Mouse (Mus musculus) stomach, embryonic 15.5 days (tissue): ENCODE data around the gene H2-Q2. TPM values are rescaled to one million over a fixed set of nuclear protein-coding genes. Genes with fewer than 3 reads are reported as not detected.
A peak's percentile ranks its signal among the peaks of the same experiment; 100 is the strongest.
"Not testable (repeated sequence)": the region's sequence is repeated elsewhere in the genome, so short reads cannot be mapped to it uniquely, and the experiment has no call there.

Experiments
- ATAC-seq: fragments of 200-750 bp; cut with Nextera tagmentation; 2 replicates; pipeline ENCODE4 v1.8.0; 2017; ENCODE audit warnings: low read depth, moderate number of reproducible peaks, moderate TSS enrichment; ENCODE audit not compliant: insufficient read depth, low FRiP score
- H3K27ac ChIP-seq: fragments of 300-500 bp; sonication (generic); 2 replicates; pipeline ENCODE4 v1.5.1; 2015; ENCODE audit warnings: mild to moderate bottlenecking, inconsistent platforms
- H3K27me3 ChIP-seq: fragments of 300-500 bp; sonication (generic); replicated peaks from 2 replicates; pipeline ENCODE4 v1.6.1; 2015; ENCODE audit warnings: inconsistent platforms
- H3K36me3 ChIP-seq: fragments of 300-500 bp; sonication (generic); 2 replicates; pipeline ENCODE4 v1.6.1; 2015; ENCODE audit warnings: inconsistent platforms
- H3K4me1 ChIP-seq: fragments of 300-500 bp; sonication (generic); 2 replicates; pipeline ENCODE4 v1.6.1; 2015; ENCODE audit warnings: inconsistent platforms
- H3K4me2 ChIP-seq: fragments of 300-500 bp; sonication (generic); 2 replicates; pipeline ENCODE4 v1.6.1; 2015; ENCODE audit warnings: mild to moderate bottlenecking, inconsistent platforms
- H3K4me3 ChIP-seq: fragments of 300-500 bp; sonication (generic); replicated peaks from 2 replicates; pipeline ENCODE4 v1.5.1; 2015; ENCODE audit warnings: inconsistent platforms
- H3K9ac ChIP-seq: fragments of 300-500 bp; sonication (generic); 2 replicates; pipeline ENCODE4 v1.6.1; 2015; ENCODE audit warnings: inconsistent platforms
- H3K9me3 ChIP-seq: fragments of 300-500 bp; sonication (generic); 2 replicates; pipeline ENCODE4 v1.6.1; 2016; ENCODE audit warnings: inconsistent platforms
- WGBS: fragments of 180-500 bp; shearing (Covaris S2); methylation state at CpG from one replicate; pipeline ENCODE4 v1.1.7; 2015; 5-methylcytosine and 5-hydroxymethylcytosine counted together
- polyA plus RNA-seq: library from polyadenylated mRNA; unstranded; fragments of >200 nt; fragmentation: Nextera tagmentation; extraction: Ambion mirVana; gene quantifications from 2 replicates; pipeline ENCODE4 v1.2.1, GENCODE M21; 2015

H2-Q2 gene
- 15.1 and 21.0 TPM in 2 replicates for polyA plus RNA-seq

DNA sequence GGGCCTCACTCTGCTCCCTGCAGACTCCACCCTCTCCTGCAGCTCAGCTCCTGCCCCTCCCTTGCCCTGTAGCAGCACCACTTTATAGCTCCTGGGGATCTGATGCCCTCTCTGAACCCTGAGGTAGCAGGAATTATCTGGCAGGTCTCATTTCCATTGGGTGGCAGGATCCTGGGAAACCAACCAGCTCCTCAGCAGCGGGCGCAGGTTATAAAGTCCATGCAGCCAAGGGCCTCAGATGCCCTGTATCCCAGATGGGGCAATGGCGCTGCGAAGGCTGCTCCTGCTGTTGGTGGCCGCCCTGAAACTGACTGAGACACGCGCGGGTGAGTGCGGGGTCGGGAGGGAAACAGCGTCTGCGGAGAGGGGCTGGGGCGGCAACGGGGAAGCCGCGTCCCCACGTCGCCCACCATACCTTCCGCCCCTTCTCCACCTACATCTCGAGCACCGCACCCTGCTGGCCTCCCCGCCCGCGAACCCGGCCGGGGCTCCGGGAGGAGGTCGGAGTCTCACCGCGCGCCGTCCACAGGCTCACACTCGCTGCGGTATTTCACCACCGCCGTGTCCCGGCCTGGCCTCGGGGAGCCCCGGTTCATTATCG is at the start of gene H2-Q2:
H2-Q2 (plus strand) TSS at position 172 of the 601 bp plus-strand sequence.
- no peak within 1 kb of the TSS for H3K9ac ChIP-seq
- under 1% methylated on average over 40 of the region's 40 CpGs for WGBS
- peak within 1 kb of the TSS; percentile 76 for H3K4me2 ChIP-seq
- no peak; the same call in 1 of the 2 replicates for ATAC-seq
- peak within 1 kb of the TSS; percentile 44 for H3K4me3 ChIP-seq
- peaks cover 29% of the 10 kb centered on the region for H3K27me3 ChIP-seq
- H3K9me3 ChIP-seq: no peaks in the 10 kb centered on the region
- no peaks in the 10 kb centered on the region for H3K36me3 ChIP-seq
- H3K4me1 ChIP-seq: 0 out of 2 replicates have a peak, but pooled peaks cover 9% of the 10 kb centered on the region
- no peak within 1 kb of the TSS for H3K27ac ChIP-seq

GRCm38 (mm10) chr17:35295796-35296195 is 46.2 kb upstream of the H2-Q2 start:
- H3K9ac ChIP-seq, H3K27ac ChIP-seq, H3K36me3 ChIP-seq, H3K4me2 ChIP-seq, H3K9me3 ChIP-seq, H3K4me3 ChIP-seq, ATAC-seq, H3K27me3 ChIP-seq, H3K4me1 ChIP-seq: not testable (repeated sequence)
- WGBS: 4% methylated on average over 5 of the region's 5 CpGs

DNA sequence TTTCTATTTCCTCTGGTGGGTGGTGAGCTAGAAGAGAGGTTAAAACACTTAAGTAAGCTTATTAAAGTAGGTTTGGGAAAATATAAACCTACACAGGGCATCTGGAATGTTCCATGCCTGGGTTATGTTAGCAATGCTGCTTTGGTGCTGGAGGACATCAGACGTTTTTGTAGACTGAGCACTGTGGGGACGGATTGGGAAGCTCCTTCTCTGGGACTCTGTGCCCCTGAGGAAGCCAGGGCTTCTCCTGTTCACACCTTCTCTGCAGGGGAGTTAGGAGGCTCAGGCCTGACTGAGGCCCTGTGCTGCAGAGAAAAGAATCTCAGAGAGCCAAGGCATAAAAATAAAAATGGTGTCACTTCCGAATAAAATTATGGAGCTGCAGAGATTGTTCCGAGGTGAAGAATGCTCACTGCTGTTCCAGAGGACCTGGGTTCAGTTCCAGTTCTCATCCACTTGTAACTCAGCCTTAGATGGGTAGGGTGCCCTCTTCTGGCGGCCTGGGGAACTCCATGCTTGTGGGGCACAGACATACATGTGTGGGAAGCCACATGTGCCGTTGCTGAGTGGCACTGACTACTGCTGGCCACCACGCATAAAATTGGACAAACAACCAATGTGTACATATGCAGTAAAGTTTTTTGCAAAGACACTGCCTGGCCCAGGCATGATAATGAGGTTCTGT is 41.6 kb upstream of the H2-Q2 start:
- H3K9ac ChIP-seq, H3K4me2 ChIP-seq, H3K9me3 ChIP-seq, H3K27me3 ChIP-seq, H3K27ac ChIP-seq, H3K36me3 ChIP-seq, ATAC-seq, H3K4me3 ChIP-seq, H3K4me1 ChIP-seq: not testable (repeated sequence)
- WGBS: 82% methylated on average over 7 of the region's 7 CpGs

DNA sequence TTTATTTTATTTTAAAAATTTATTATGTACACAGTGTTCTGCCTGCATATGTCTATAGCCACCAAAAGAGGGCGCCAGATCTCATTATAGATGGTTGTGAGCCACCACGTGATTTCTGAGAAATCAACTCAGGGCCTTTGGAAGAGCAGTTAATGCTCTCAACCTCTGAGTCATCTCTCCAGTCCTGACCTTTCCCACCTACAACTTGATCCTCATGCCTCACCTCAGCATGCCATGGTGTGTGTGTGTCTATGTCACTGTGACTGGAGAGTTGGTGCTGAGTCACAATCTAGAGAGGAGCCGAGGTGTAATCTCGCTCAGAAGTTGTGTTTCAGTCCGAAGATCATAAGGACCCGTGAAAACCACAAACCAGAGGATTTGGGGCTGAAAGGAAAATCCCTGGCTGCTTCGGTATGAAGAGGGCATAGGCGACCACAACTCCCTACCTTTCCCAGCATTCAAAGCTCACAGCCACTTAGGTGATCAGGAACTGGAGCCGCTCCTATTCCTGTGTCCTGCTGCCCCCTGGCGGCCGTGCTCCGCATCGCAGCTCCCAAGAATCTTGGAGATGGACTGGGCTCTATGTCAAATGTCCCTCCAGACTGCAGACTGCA is 40.3 kb upstream of the H2-Q2 start:
- Histone ChIP-seq H3K9ac (no peak overlapping the region), H3K36me3 (no peaks in the 10 kb centered on the region), H3K4me3 (no peak overlapping the region), H3K4me2 (no peak overlapping the region), H3K4me1 (no peaks in the 10 kb centered on the region), H3K27me3 (0 out of 2 replicates have a peak, but pooled peaks cover 4% of the 10 kb centered on the region), H3K9me3 (no peaks in the 10 kb centered on the region), H3K27ac (no peak overlapping the region)
- 23% methylated on average over 13 of the region's 13 CpGs for WGBS
- no peak for ATAC-seq

DNA sequence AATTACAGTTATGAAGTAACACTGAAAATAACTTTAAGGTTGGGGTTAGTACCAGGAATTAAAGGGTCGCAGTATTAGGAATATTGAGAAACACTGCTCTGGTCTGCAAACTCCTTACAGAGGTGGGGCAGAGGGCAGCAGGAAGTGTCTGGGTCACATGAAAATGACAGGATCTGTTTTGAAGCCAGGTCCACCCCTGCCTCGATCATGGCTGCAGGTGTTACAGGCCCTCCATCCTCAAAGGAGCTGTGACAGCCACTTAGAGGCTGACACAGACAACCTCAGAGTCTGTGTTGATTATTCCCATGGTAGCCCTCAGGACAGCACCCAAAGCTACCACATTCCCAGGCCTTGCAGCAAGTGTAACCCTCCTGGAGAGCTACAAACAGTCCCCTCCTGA is 38.8 kb upstream of the H2-Q2 start:
- no peak for ATAC-seq
- Histone ChIP-seq H3K36me3 (no peaks in the 10 kb centered on the region), H3K4me2 (no peak overlapping the region), H3K27me3 (0 out of 2 replicates have a peak, but pooled peaks cover 4% of the 10 kb centered on the region), H3K9me3 (no peaks in the 10 kb centered on the region), H3K27ac (no peak overlapping the region), H3K4me1 (no peaks in the 10 kb centered on the region), H3K4me3 (no peak overlapping the region), H3K9ac (no peak overlapping the region)
- WGBS: 67% methylated on average over 2 of the region's 2 CpGs

- no peak; the same call in 1 of the 2 replicates for ATAC-seq
- H3K9ac ChIP-seq: no peak overlapping the region
- H3K4me1 ChIP-seq: no peaks in the 10 kb centered on the region
- no peak overlapping the region for H3K4me3 ChIP-seq
- no peak overlapping the region for H3K4me2 ChIP-seq
- H3K27ac ChIP-seq: no peak overlapping the region
- WGBS: 75% methylated on average over 10 of the region's 10 CpGs
- no peaks in the 10 kb centered on the region for H3K36me3 ChIP-seq
- H3K9me3 ChIP-seq: no peaks in the 10 kb centered on the region
- H3K27me3 ChIP-seq: 0 out of 2 replicates have a peak, but pooled peaks cover 4% of the 10 kb centered on the region
Observed at GRCm38 (mm10) chr17:35303756-35304350, 38.2 kb upstream of the H2-Q2 start.

DNA sequence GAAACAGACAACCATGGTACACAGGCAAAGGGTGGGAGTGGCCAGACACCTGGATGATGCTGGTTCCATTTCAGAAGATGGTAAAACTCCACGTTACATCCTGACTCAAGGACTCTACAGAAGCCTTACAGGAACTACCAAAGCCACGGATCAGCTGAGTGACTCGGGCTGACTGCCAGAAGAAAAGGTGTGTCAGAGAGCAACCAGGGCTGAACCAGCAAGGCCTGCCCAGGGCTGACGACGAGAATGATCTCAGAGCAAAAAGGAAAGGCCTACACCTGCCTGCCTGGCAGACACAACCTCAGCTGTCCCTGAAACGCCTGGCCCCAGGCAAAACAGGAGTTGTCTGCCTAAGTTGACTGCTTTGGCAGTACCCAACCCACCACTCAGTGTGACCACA is 37.6 kb upstream of the H2-Q2 start:
- Histone ChIP-seq H3K27me3 (0 out of 2 replicates have a peak, but pooled peaks cover 4% of the 10 kb centered on the region), H3K4me1 (no peaks in the 10 kb centered on the region), H3K9me3 (no peaks in the 10 kb centered on the region), H3K9ac (no peak overlapping the region), H3K27ac (no peak overlapping the region), H3K4me2 (no peak overlapping the region), H3K4me3 (no peak overlapping the region), H3K36me3 (no peaks in the 10 kb centered on the region)
- ATAC-seq: no peak
- WGBS: 61% methylated on average over 6 of the region's 6 CpGs

DNA sequence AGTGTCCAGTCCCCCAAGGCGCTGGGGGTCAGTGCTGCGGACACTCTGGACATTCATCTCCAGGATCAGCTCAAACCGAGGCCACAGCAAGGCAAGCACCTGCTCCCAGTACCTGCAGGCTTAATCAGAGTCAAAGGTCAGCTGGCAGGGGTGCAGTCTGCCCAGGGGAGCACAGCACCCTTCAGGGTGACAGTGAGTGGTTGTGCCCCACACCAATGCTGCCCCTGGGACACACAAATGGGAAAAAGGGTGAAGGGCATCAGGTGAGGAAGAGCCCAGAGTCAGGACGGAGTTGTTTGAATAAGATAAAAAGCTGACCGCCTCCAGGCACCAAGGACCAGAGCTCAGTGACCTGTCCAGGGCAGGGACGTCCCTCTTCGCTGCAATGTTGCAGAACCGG is 37.1 kb upstream of the H2-Q2 start:
- H3K36me3 ChIP-seq, ATAC-seq, H3K4me3 ChIP-seq, H3K9ac ChIP-seq, H3K27me3 ChIP-seq, H3K27ac ChIP-seq, H3K4me2 ChIP-seq, H3K9me3 ChIP-seq, H3K4me1 ChIP-seq: not testable (repeated sequence)
- 63% methylated on average over 8 of the region's 8 CpGs for WGBS

- H3K27me3 ChIP-seq: peaks cover 17% of the 10 kb centered on the region; the same call in 1 of the 2 replicates
- no peak overlapping the region for H3K27ac ChIP-seq
- H3K4me2 ChIP-seq: no peak overlapping the region
- ATAC-seq: no peak
- H3K9me3 ChIP-seq: no peaks in the 10 kb centered on the region
- no peaks in the 10 kb centered on the region for H3K36me3 ChIP-seq
- peaks cover 11% of the 10 kb centered on the region; the same call in 1 of the 2 replicates for H3K4me1 ChIP-seq
- no peak overlapping the region for H3K9ac ChIP-seq
- no peak overlapping the region for H3K4me3 ChIP-seq
Observed at GRCm38 (mm10) chr17:35318671-35319070, 23.4 kb upstream of the H2-Q2 start.

DNA sequence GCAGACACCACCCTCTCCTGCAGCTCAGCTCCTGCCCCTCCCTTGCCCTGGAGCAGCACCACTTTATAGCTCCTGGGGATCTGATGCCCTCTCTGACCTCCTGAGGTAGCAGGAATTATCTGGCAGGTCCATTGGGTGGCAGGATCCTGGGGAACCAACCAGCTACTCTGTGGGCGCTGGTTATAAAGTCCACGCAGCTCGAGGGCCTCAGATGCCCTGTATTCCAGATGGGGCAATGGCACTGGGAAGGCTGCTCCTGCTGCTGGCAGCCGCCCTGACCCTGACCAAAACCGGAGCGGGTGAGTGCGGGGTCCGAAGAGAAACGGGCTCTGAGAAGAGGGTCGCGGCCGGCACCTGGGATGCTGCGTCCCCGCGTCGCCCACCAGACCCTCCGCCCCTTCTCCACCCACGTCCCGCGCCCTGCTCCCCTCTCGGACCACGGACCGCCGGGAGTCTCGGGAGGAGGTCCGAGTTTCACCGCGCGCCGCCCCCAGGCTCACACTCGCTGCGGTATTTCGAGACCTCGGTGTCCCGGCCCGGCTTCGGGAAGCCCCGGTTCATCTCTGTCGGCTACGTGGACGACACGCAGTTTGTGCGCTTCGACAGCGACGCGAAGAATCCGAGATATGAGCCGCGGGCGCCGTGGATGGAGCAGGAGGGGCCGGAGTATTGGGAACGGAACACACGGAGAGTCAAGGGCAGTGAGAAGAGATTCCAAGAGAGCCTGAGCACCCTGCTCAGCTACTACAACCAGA is 21.5 kb upstream of the H2-Q2 start, which contains the start of gene H2-Q1:
H2-Q1 (plus strand) TSS at position 79 of the 755 bp plus-strand sequence.
- peak within 1 kb of the TSS; percentile 67 for H3K4me2 ChIP-seq
- no peak for ATAC-seq
- 2% methylated on average over 55 of the region's 55 CpGs for WGBS
- no peaks in the 10 kb centered on the region for H3K36me3 ChIP-seq
- H3K27ac ChIP-seq: no peak within 1 kb of the TSS
- no peaks in the 10 kb centered on the region for H3K9me3 ChIP-seq
- H3K4me1 ChIP-seq: peaks cover 11% of the 10 kb centered on the region; the same call in 1 of the 2 replicates
- H3K27me3 ChIP-seq: peaks cover 17% of the 10 kb centered on the region; the same call in 1 of the 2 replicates
- H3K9ac ChIP-seq: no peak within 1 kb of the TSS
- H3K4me3 ChIP-seq: peak within 1 kb of the TSS; percentile 28

- H3K9me3 ChIP-seq, H3K9ac ChIP-seq, H3K36me3 ChIP-seq, ATAC-seq, H3K4me2 ChIP-seq, H3K27ac ChIP-seq, H3K4me3 ChIP-seq: not testable (repeated sequence)
- Histone ChIP-seq H3K4me1 (peaks cover 11% of the 10 kb centered on the region; the same call in 1 of the 2 replicates), H3K27me3 (peaks cover 17% of the 10 kb centered on the region; the same call in 1 of the 2 replicates)
- WGBS: 64% methylated on average over 1 of the region's 1 CpGs
Observed at GRCm38 (mm10) chr17:35325124-35325523, 16.9 kb upstream of the H2-Q2 start.
